Mouse (Mus musculus) kidney, adult 9 months (tissue): ENCODE measurements around the gene Dmrt3.

ENCODE experiments used
- DNase-seq: peaks from one replicate; pipeline ENCODE4 v3.0.0; 2022

The Dmrt3 gene

GRCm38 (mm10) chr19:25610015-25610410 lies at the start of gene Dmrt3:
Gene Dmrt3 (plus strand): TSS chr19:25610301.
- no peak for DNase-seq

DNA sequence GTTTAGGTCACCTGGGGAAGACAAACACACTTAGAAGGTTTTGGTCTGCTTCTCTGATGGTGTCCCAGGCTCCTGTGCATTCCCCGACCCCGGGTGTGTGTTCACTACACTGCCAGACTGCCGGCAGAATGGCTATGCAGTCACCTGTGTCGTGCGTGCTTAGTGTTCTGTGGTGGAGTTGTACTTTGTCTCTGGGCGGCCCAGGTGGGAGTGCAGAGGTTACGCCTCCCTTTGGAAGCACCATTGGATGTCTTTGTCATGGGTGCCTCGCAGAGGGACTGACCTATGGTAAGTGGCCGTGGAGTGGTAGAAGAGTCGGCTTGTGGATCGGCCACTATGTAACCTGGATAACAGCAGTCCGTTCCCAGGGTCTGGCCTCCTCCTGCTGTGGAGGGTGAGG lies 45.7 kb upstream of the Dmrt3 start:
- DNase-seq, result no peak

DNA sequence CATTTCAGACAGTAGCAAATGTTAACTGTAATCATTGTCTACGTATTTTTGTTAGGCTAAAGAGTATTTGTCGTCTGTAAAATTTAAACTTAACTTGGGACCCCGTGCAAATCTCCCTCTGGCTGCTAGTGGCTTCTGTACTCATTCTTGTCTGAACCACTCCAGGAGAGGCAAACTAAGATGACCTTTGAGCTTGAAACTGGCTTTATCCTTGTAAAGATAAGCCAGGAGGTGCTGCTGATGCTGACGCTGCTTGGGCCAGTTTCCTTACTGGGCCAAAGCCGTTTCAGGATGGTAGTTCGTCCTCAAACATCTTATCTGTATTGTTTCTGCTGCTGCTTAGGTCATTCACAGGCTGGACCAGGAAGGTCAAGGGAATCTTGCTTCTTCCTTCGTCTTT lies 40.3 kb upstream of the Dmrt3 start:
- DNase-seq, result no peak

GRCm38 (mm10) chr19:25574431-25574830 lies 35.7 kb upstream of the Dmrt3 start:
- no peak for DNase-seq

- no peak for DNase-seq
These were observed 34.9 kb upstream of the Dmrt3 start for GRCm38 (mm10) chr19:25574981-25575814.

DNA sequence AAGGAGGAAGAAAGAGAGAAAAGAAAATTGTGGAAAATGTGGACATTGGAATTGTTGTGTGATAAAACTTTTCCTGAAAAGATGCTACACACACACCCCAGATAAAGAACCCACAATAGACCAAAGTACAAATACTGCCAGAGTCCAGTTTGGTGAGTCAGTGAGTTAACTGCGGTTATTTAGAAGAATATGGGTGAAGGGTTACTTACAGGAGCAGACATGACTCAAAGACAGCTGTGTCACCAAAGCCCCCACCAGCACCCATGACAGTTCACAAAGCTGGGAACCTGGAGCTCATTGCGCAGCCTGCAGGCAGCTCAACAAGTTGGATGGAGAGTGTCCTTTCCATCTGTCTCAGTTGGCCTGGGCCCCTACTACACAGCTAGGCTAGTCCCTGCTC lies 31.7 kb upstream of the Dmrt3 start:
- DNase-seq, result no peak

GRCm38 (mm10) chr19:25579440-25579839 lies 30.7 kb upstream of the Dmrt3 start:
- DNase-seq, result no peak

GRCm38 (mm10) chr19:25597717-25598232 lies 12.3 kb upstream of the Dmrt3 start:
- no peak for DNase-seq

- no peak for DNase-seq
These were observed 11.5 kb upstream of the Dmrt3 start for GRCm38 (mm10) chr19:25598626-25599025.

GRCm38 (mm10) chr19:25601966-25602365 lies 8.1 kb upstream of the Dmrt3 start:
- DNase-seq, result no peak

DNA sequence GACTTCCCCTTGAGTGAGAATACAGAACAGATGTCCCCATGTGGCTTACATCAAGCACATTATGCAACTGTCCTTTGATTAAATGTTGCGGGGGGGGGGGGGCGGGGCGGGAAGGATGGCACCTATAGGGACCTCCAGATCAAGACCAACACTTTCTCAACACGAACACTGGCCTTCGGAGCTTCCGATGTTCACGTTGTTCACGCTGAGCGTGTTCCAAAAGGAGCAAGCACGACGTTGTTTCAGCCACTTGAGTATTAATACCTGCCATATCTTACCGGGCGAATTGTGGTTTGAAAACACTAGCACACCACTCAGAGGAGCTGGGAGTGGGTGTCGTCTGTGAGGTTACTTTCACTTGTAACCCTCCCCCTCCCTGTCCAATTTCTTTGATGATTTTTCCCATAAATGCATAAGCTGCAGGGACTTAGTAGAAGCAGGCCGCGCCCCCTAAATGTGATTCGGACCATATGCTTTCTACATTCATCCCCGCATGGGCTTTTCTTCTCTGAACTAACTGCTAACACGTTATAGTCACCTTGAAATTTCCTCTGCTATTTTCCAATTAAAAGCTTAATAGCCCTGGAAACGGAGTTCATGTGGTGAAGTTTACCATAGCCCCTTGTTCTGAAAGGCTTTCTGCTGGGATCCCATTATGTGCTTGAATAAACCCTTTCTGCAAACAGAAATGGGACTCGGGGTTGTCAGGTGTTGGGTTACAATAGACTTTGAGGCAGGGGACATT lies 2.5 kb upstream of the Dmrt3 start:
- no peak for DNase-seq

DNA sequence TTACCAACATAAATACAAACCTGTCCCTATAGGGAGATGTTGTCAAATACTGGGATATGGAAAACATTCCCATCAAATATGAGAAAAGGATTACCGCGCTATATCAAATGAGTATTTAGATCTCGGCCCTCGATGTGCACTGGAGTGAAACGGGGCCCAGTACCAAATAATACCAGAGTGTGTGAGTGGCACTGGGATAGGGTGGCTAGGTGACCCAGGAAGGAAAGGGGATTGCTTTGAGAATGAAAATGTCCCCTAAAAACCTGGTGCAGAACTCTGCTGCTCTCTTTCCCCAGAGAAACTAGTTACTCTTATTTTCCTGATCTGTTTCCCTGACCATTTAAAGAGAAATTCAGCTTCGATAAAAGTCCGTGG lies 1.9 kb upstream of the Dmrt3 start:
- DNase-seq, result no peak

- DNase-seq, result no peak
These were observed 895 bp upstream of the Dmrt3 start for GRCm38 (mm10) chr19:25608961-25609850.

- no peak for DNase-seq
These were observed 460 bp downstream of the Dmrt3 start for GRCm38 (mm10) chr19:25610411-25611111.

DNA sequence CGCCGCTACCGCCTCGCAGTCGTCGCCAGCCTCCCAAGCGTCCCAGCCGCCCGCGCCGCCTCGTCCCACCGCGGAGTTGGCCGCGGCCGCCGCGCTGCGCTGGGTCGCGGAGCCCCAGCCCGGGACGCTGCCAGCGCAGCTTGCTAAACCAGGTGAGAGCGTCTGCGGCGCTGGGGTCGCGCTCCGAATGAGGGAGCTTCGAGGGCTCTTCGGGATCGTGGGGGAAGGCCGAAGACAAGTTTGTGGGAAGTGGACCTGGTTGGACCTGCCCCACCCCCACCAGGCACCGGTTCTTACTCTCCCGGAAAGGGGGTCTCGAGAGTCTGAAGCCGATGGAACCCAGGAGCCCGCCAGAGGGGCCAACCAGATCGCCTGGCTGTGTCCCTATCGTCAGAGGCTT lies 1.0 kb downstream of the Dmrt3 start:
- no peak for DNase-seq

DNA sequence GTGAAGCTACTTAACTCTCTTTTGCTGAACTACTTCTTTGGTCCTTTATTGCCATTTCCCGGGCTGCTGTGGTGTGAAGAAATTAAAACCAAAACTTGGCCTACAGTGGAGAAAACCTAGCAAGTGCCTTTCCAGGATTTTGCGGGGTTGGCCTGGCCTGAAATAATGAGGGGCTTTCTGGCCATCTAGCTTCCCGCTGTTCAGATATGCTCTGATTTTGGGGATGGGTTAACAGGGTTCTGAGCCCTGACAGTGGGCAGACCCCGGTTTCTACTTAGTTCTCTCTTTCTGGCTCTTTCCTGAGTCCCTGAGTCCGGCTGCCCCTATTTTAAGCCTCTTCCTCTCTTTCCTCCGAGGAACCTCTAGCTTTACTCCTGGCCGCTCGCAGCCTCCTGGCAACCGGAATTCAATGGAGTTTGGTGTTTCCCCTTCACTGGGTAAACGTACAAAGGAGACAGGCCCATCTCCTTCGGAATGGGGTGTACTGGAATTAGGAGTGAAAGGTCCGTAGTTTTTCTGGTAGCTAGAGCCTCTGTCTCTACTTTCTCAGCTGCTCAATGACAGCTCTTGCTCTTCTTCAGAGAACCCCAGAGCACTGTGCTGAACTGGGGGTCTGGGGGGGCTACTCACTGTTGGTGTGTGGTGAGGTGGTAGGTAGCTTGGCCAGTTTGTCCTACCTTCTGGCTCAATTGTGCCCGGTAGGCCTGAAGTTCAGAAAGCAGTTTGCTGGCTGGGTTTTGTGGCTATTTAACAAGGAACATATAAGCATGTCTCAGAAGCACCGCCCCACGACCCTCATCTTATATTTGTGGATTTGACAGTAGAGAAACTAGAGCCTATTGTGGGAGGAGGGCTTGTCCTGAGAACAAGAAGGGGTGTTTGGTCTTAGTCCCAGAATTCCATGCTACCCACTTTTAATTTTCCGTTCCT lies 2.0 kb downstream of the Dmrt3 start:
- DNase-seq, result no peak

- no peak for DNase-seq
These were observed 2.8 kb downstream of the Dmrt3 start for GRCm38 (mm10) chr19:25612806-25613295.

DNA sequence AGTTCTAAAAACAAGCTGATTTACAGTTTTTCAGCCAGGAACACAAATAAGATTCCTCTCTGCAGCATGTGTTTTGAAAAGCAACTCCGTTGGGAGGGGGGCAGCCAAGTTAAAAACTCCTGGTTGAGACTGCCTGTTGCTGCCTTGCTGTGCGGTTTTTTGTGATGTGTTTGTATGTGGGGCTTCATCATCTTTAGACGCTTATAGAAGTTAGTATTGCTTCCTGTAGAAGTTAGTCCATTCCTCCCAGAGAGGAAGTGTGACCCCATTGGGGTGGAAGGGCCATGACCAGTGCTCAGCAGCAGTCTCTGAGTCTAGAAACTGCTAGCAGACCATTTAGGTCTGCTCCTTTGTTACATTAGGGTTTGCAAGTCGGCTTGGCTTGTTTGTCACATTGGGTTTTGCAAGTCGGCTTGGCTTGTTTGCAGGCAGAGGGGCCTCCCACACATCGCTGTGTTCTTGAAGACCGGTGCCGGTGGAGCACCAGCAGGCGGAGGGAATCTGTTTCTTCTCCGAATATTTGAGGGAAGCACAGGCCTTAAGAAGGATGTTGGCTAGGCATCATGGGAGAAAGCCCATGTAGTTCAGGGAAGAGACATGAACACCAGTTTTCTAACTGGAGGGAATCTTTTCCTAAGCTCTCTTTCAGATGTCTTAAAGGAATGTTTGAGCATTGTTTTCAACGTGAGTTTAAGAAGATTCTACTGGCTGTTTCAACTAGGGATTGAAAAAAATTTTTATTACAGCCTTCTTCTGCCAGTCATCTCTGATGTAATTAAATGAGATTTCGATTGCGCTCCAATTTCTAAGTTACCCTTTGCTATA lies 3.6 kb downstream of the Dmrt3 start:
- no peak for DNase-seq

DNA sequence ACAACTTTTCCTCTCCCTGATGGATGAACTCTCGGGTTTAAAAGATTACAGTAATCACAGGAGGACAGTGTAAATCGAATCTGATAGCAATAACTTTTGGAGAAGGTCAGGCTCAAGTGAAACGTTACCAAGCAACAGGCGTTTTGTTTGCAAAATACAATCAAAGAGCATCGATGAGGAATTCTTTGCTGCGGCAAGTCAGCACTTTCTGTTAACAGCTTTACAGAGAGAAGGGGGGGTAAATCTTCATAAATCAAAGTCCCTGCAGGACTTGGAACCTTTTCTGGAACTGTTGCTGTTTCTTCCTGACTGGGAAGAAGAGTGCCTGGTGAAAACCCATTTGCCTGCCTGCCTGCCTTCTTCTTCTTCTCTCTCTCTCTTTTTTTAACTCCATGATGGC lies 5.8 kb downstream of the Dmrt3 start:
- DNase-seq, result no peak
